Mouse (Mus musculus) liver, adult 2 months (tissue): ENCODE results near the gene Ctdspl.

Source experiments
- CTCF ChIP-seq: fragments of 200-500 bp; IDR thresholded peaks from 2 replicates; pipeline ENCODE4 v1.5.1; 2011; ENCODE audit warnings: low read depth, low read length, control low read depth
- POLR2A ChIP-seq: fragments of 200-500 bp; IDR thresholded peaks from 2 replicates; pipeline ENCODE4 v1.6.1; 2011; ENCODE audit warnings: low read length, control low read depth; ENCODE audit not compliant: insufficient read depth; ENCODE audit errors: extremely low read depth

DNA sequence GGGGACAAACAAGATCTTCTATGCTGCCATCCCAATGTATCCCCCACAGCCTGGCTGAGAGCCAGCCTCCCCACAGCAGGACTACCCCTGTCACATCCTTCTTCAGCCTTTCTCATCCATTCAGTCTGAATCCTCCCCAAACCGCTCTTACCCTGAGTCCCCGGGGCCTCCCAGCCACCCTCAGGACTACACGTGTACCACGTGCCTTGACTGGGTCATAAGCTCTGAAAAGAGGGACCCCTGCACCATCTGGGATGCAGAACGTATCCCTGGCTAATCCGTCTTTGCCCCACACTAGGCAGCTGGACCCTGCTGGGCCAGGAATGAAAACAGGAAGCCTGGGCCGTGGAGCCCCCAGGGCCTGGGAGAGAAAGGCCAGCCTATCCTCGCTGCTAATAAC, 155.8 kb downstream of the Ctdspl start:
- no peak for TF ChIP-seq CTCF
- no peak for TF ChIP-seq POLR2A
